Mouse (Mus musculus) hindbrain, postnatal 0 days (tissue): ENCODE data around the gene Itga9. TPM values are rescaled to one million over a fixed set of nuclear protein-coding genes. Genes with fewer than 3 reads are reported as not detected.

ENCODE experiments used
- ATAC-seq: fragments of 200-750 bp; cut with Nextera tagmentation; 2 replicates; pipeline ENCODE4 v1.8.0; 2017; ENCODE audit warnings: mild to moderate bottlenecking, moderate TSS enrichment, moderate library complexity
- DNase-seq: peaks from one replicate; pipeline ENCODE4 v3.0.0-alpha.2; 2015; ENCODE audit warnings: low spot score
- H3K27ac ChIP-seq: fragments of 300-500 bp; sonication (generic); 2 replicates; pipeline ENCODE4 v1.5.1; 2014; ENCODE audit warnings: mild to moderate bottlenecking
- H3K27me3 ChIP-seq: fragments of 300-500 bp; sonication (generic); 2 replicates; pipeline ENCODE4 v1.6.1; 2014; ENCODE audit warnings: low read length, mixed read lengths; ENCODE audit not compliant: insufficient read depth
- H3K36me3 ChIP-seq: fragments of 300-500 bp; sonication (generic); 2 replicates; pipeline ENCODE4 v1.6.1; 2014; ENCODE audit warnings: low read length, mixed read lengths; ENCODE audit not compliant: insufficient read depth
- H3K4me1 ChIP-seq: fragments of 300-500 bp; sonication (generic); 2 replicates; pipeline ENCODE4 v1.6.1; 2014; ENCODE audit warnings: antibody characterized with exemption, low read length, mixed read lengths; ENCODE audit not compliant: insufficient read depth
- H3K4me2 ChIP-seq: fragments of 300-500 bp; sonication (generic); 2 replicates; pipeline ENCODE4 v1.6.1; 2014; ENCODE audit warnings: low read depth, mild to moderate bottlenecking, low read length, moderate library complexity, mixed read lengths
- H3K4me3 ChIP-seq: fragments of 300-500 bp; sonication (generic); 2 replicates; pipeline ENCODE4 v1.5.1; 2014; ENCODE audit warnings: low read length
- H3K9ac ChIP-seq: fragments of 300-500 bp; sonication (generic); replicated peaks from 2 replicates; pipeline ENCODE4 v1.6.1; 2014; ENCODE audit warnings: mild to moderate bottlenecking, low read length, moderate library complexity, mixed read lengths
- H3K9me3 ChIP-seq: fragments of 300-500 bp; sonication (generic); 2 replicates; pipeline ENCODE4 v1.6.1; 2016; ENCODE audit warnings: low read length, mixed read lengths
- CTCF ChIP-seq: IDR thresholded peaks from 2 replicates; pipeline ENCODE4 v1.5.1; 2016; ENCODE audit warnings: antibody characterized with exemption, control low read depth, low read depth
- WGBS: fragments of 180-500 bp; shearing (Covaris S2); extraction: QIAGEN DNeasy Blood & Tissue Kit; methylation state at CpG from one replicate; pipeline ENCODE4 v1.1.7; 2014; 5-methylcytosine and 5-hydroxymethylcytosine counted together
- polyA plus RNA-seq: library from polyadenylated mRNA; unstranded; fragments of >200 nt; fragmentation: Nextera tagmentation; extraction: Ambion mirVana; gene quantifications from 2 replicates; pipeline ENCODE4 v1.2.1, GENCODE M21; 2015
- total RNA-seq: library from RNA; depleted of rRNA; stranded (reverse); fragments of >200 nt; gene quantifications from 2 replicates; pipeline ENCODE4 v1.2.3, GENCODE M21; 2014

The Itga9 gene
- total and polyA plus RNA-seq, 2 experiments from 2014 or later, result 1.5 to 4.4 TPM

GRCm38 (mm10) chr9:118927501-118927900, 321.0 kb downstream of the Itga9 start:
- Histone ChIP-seq H3K4me2 (peak overlapping the region; percentile 88), H3K4me3 (peak overlapping the region; percentile 54), H3K36me3 (no peaks in the 10 kb centered on the region), H3K4me1 (peaks cover 14% of the 10 kb centered on the region; the same call in 1 of the 2 replicates), H3K9me3 (no peaks in the 10 kb centered on the region), H3K9ac (peak overlapping the region; percentile 51), H3K27me3 (no peaks in the 10 kb centered on the region), H3K27ac (peak overlapping the region; percentile 72; the same call in 1 of the 2 replicates)
- ATAC-seq, result no peak
- TF ChIP-seq CTCF, result no peak
- peak; percentile 53 for DNase-seq
- 15% methylated on average over 8 of the region's 8 CpGs for WGBS

- H3K4me2 ChIP-seq, result peak overlapping the region; percentile 88
- peak overlapping the region; percentile 54 for H3K4me3 ChIP-seq
- no peak for DNase-seq
- no peak for ATAC-seq
- peak overlapping the region; percentile 51; the same call in 1 of the 2 replicates for H3K9ac ChIP-seq
- 41% methylated on average over 2 of the region's 2 CpGs for WGBS
- no peaks in the 10 kb centered on the region for H3K36me3 ChIP-seq
- no peaks in the 10 kb centered on the region for H3K9me3 ChIP-seq
- no peaks in the 10 kb centered on the region for H3K27me3 ChIP-seq
- H3K4me1 ChIP-seq, result peaks cover 14% of the 10 kb centered on the region; the same call in 1 of the 2 replicates
- peak overlapping the region; percentile 72; the same call in 1 of the 2 replicates for H3K27ac ChIP-seq
- no peak for TF ChIP-seq CTCF
Measured at GRCm38 (mm10) chr9:118928007-118928406, 321.5 kb downstream of the Itga9 start.

GRCm38 (mm10) chr9:118928656-118929055, 322.2 kb downstream of the Itga9 start:
- no peak for TF ChIP-seq CTCF
- Histone ChIP-seq H3K9me3 (no peaks in the 10 kb centered on the region), H3K4me2 (peak overlapping the region; percentile 88), H3K27ac (no peak overlapping the region), H3K27me3 (no peaks in the 10 kb centered on the region), H3K4me1 (peaks cover 14% of the 10 kb centered on the region; the same call in 1 of the 2 replicates), H3K9ac (no peak overlapping the region), H3K36me3 (no peaks in the 10 kb centered on the region), H3K4me3 (no peak overlapping the region)
- no peak for DNase-seq
- 40% methylated on average over 7 of the region's 7 CpGs for WGBS
- no peak for ATAC-seq

- H3K9me3 ChIP-seq, result no peaks in the 10 kb centered on the region
- WGBS, result 60% methylated on average over 9 of the region's 9 CpGs
- no peaks in the 10 kb centered on the region for H3K27me3 ChIP-seq
- H3K9ac ChIP-seq, result no peak overlapping the region
- H3K27ac ChIP-seq, result no peak overlapping the region
- ATAC-seq, result no peak
- H3K4me3 ChIP-seq, result no peak overlapping the region
- peaks cover 9% of the 10 kb centered on the region; the same call in 1 of the 2 replicates for H3K4me1 ChIP-seq
- H3K36me3 ChIP-seq, result no peaks in the 10 kb centered on the region
- TF ChIP-seq CTCF, result no peak
- no peak overlapping the region for H3K4me2 ChIP-seq
- DNase-seq, result no peak
Measured at GRCm38 (mm10) chr9:118930611-118931010, 324.1 kb downstream of the Itga9 start.

GRCm38 (mm10) chr9:118933800-118934199, 327.3 kb downstream of the Itga9 start:
- 0 out of 2 replicates have a peak, but pooled peaks have one; percentile 6 for TF ChIP-seq CTCF

GRCm38 (mm10) chr9:118934319-118934718, 327.8 kb downstream of the Itga9 start:
- no peak for TF ChIP-seq CTCF

More at GRCm38 (mm10) chr9:118933800-118934199, 327.3 kb downstream of the Itga9 start:
- Histone ChIP-seq H3K4me2 (no peak overlapping the region), H3K36me3 (no peaks in the 10 kb centered on the region), H3K4me3 (no peak overlapping the region), H3K27ac (no peak overlapping the region), H3K4me1 (no peaks in the 10 kb centered on the region; the same call in 1 of the 2 replicates), H3K9me3 (no peaks in the 10 kb centered on the region), H3K27me3 (no peaks in the 10 kb centered on the region), H3K9ac (no peak overlapping the region)
- DNase-seq (no peak), ATAC-seq (no peak)
- 93% methylated on average over 9 of the region's 9 CpGs for WGBS

GRCm38 (mm10) chr9:118935098-118935497, 328.6 kb downstream of the Itga9 start:
- 87% methylated on average over 13 of the region's 13 CpGs for WGBS
- Histone ChIP-seq H3K4me1 (no peaks in the 10 kb centered on the region; the same call in 1 of the 2 replicates), H3K4me2 (no peak overlapping the region), H3K4me3 (no peak overlapping the region), H3K27ac (no peak overlapping the region), H3K9me3 (no peaks in the 10 kb centered on the region), H3K9ac (no peak overlapping the region), H3K27me3 (no peaks in the 10 kb centered on the region), H3K36me3 (no peaks in the 10 kb centered on the region)
- TF ChIP-seq CTCF, result no peak
- ATAC-seq, result no peak
- DNase-seq, result no peak

More at GRCm38 (mm10) chr9:118934319-118934718, 327.8 kb downstream of the Itga9 start:
- H3K36me3 ChIP-seq, result no peaks in the 10 kb centered on the region
- H3K9ac ChIP-seq, result no peak overlapping the region
- ATAC-seq (no peak), DNase-seq (no peak)
- H3K27me3 ChIP-seq, result no peaks in the 10 kb centered on the region
- H3K4me1 ChIP-seq, result no peaks in the 10 kb centered on the region; the same call in 1 of the 2 replicates
- 88% methylated on average over 12 of the region's 12 CpGs for WGBS
- H3K4me3 ChIP-seq, result no peak overlapping the region
- no peaks in the 10 kb centered on the region for H3K9me3 ChIP-seq
- H3K4me2 ChIP-seq, result no peak overlapping the region
- no peak overlapping the region for H3K27ac ChIP-seq
